Mouse (Mus musculus) spleen, adult 2 months (tissue): ENCODE data around the gene Skiv2l. TPM values are rescaled to one million over a fixed set of nuclear protein-coding genes. Genes with fewer than 3 reads are reported as not detected.

ENCODE experiments used
- DNase-seq, 2 experiments: peaks; one replicate each; pipeline versions ENCODE4 v3.0.0 to v3.0.0-alpha.2; 2012 to 2021; ENCODE audit warnings: low spot score in 2 of 2, low read depth in 1 of 2
- H3K27ac ChIP-seq: fragments of 200-500 bp; 2 replicates; pipeline ENCODE4 v1.5.1; 2012; ENCODE audit warnings: low read length, inconsistent platforms; ENCODE audit not compliant: insufficient read depth
- H3K27me3 ChIP-seq: fragments of 200-500 bp; 2 replicates; pipeline ENCODE4 v1.6.1; 2012; ENCODE audit warnings: mild to moderate bottlenecking, moderate library complexity, low read length, inconsistent platforms; ENCODE audit not compliant: control insufficient read depth, insufficient read depth
- H3K36me3 ChIP-seq: fragments of 200-500 bp; 2 replicates; pipeline ENCODE4 v1.6.1; 2012; ENCODE audit warnings: mild to moderate bottlenecking, low read length, inconsistent platforms; ENCODE audit not compliant: control insufficient read depth, insufficient read depth
- H3K4me1 ChIP-seq: fragments of 200-500 bp; 2 replicates; pipeline ENCODE4 v1.6.1; 2011; ENCODE audit warnings: inconsistent platforms; ENCODE audit not compliant: control insufficient read depth, insufficient read depth, insufficient read length
- H3K4me3 ChIP-seq: fragments of 200-500 bp; 2 replicates; pipeline ENCODE4 v1.5.1; 2011; ENCODE audit warnings: mild to moderate bottlenecking, inconsistent platforms; ENCODE audit not compliant: insufficient read depth, insufficient read length; ENCODE audit errors: extremely low read depth
- CTCF ChIP-seq: fragments of 200-500 bp; IDR thresholded peaks from 2 replicates; pipeline ENCODE4 v1.5.1; 2011; ENCODE audit warnings: mild to moderate bottlenecking, inconsistent platforms; ENCODE audit not compliant: insufficient read depth, insufficient read length, insufficient replicate concordance; ENCODE audit errors: extremely low read depth
- POLR2A ChIP-seq: fragments of 200-500 bp; IDR thresholded peaks from 2 replicates; pipeline ENCODE4 v1.6.1; 2011; ENCODE audit warnings: low read depth, low read length, inconsistent platforms
- WGBS: fragments of 180-500 bp; shearing (Covaris S2); methylation state at CpG from one replicate; pipeline ENCODE4 v1.1.7; 2018; 5-methylcytosine and 5-hydroxymethylcytosine counted together
- polyA plus RNA-seq: library from polyadenylated mRNA; depleted of rRNA; stranded (reverse); fragments of >200 nt; gene quantifications from 2 replicates; pipeline ENCODE4 v1.2.3, GENCODE M21; 2012

The Skiv2l gene
- polyA plus RNA-seq, 1 experiment, result 81.7 TPM

DNA sequence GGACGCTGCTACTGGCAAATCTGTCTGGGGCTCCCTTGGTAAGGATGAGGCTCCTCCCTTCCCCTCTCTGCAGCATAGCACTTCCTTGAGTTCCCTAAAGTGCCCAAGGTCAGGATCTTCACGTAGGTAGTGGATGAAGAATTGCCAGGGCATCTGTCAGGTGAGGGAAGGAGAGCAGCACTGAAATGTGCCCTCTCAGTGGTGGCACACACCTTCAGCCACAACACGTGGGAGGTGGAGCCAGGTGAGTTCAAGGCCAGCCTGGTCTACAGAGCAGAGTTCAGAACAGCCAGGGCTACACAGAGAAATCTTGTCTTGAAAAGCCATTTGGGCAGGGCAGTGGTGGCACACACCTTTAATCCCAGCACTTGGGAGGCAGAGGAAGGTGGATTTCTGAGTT is 4.8 kb upstream of the Skiv2l start:
- no peak for TF ChIP-seq CTCF
- TF ChIP-seq POLR2A, result no peak
- Histone ChIP-seq H3K4me1 (peaks cover 7% of the 10 kb centered on the region; the same call in 1 of the 2 replicates), H3K27me3 (no peaks in the 10 kb centered on the region), H3K36me3 (peaks cover 12% of the 10 kb centered on the region), H3K27ac (no peak overlapping the region), H3K4me3 (no peak overlapping the region)
- 88% methylated on average over 3 of the region's 3 CpGs for WGBS
- no peak for DNase-seq

DNA sequence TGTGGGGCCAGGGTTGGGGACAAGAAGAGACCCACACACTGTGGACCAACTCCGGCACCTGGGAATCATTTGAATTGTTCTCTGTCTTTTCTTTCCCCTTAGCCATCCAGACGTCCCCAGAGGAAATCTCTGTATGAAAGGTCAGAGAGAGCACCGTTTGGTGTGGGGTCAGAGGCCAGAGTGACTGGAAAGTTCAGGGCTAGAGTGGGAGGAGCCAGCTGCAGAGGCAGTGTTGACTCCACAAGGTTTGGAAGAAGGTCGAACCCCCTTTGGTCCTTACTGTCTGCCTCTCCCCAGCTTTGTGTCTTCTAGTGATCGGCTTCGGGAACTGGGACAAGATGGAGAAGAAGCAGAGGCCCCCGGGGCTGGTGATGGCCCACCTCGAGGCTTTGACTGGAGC is 3.5 kb upstream of the Skiv2l start:
- 91% methylated on average over 8 of the region's 8 CpGs for WGBS
- TF ChIP-seq CTCF (no peak), POLR2A (no peak)
- no peaks in the 10 kb centered on the region for H3K27me3 ChIP-seq
- H3K4me3 ChIP-seq, result no peak overlapping the region
- H3K4me1 ChIP-seq, result peaks cover 12% of the 10 kb centered on the region; the same call in 1 of the 2 replicates
- no peak overlapping the region for H3K27ac ChIP-seq
- H3K36me3 ChIP-seq, result peaks cover 12% of the 10 kb centered on the region
- DNase-seq, result no peak

DNA sequence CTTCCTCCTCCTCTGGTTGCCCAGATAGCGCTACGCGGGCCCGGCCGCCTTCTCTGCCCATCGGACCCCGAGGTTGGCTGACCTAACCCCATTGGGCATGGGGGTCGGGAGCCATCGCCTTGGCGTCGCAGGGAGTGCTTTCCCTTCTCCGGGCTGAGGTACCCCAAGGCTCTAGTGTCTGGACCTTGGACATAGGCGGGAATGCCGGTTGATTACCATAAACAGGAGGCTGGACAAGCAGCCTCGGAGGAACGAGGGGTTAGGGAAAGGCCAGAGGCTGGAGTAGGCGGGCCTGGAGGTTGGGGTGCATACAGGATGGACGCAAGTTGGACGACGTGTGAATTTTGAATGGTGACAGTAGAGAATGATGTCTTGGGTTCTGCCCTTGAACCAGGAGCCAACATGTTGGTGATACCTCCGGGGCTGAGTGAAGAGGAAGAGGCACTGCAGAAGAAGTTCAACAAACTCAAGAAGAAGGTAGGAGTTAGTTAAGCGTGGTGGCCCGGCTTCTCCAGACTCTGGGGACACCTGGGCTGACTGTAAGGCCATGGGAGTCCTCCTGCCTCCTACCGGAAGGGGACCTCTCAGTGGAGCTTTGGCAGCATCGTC is 611 bp upstream of the Skiv2l start:
- Histone ChIP-seq H3K27ac (peak overlapping the region; percentile 56; the same call in 1 of the 2 replicates), H3K27me3 (no peaks in the 10 kb centered on the region), H3K4me3 (peak overlapping the region; percentile 79), H3K36me3 (peaks cover 33% of the 10 kb centered on the region), H3K4me1 (peaks cover 12% of the 10 kb centered on the region; the same call in 1 of the 2 replicates)
- TF ChIP-seq POLR2A (no peak), CTCF (no peak)
- WGBS, result 1% methylated on average over 24 of the region's 25 CpGs
- no peak for DNase-seq

DNA sequence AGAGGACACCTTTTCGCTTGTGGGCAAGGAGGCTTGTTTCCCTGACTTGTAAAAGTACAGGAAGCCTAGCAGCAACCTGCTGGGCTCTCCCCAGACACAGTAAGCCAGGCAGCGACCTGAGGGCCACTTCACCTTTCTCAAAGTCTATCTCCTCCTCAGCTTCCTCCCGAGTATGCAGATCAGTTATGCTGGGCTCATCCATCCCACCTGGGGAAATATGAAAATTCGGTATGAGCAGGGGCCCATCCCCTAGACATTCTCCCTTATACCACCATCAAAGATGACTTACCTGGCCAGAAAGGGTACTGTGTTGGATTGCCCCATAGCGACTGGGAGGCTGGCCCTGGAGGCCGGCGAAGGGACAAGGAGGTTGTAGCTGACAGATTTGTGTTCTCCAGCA is 2.4 kb downstream of the Skiv2l start:
- WGBS, result 94% methylated on average over 7 of the region's 7 CpGs
- Histone ChIP-seq H3K36me3 (peaks cover 32% of the 10 kb centered on the region), H3K4me3 (no peak overlapping the region), H3K27ac (no peak overlapping the region), H3K4me1 (peaks cover 12% of the 10 kb centered on the region; the same call in 1 of the 2 replicates), H3K27me3 (no peaks in the 10 kb centered on the region)
- TF ChIP-seq POLR2A (no peak), CTCF (no peak)
- no peak for DNase-seq

DNA sequence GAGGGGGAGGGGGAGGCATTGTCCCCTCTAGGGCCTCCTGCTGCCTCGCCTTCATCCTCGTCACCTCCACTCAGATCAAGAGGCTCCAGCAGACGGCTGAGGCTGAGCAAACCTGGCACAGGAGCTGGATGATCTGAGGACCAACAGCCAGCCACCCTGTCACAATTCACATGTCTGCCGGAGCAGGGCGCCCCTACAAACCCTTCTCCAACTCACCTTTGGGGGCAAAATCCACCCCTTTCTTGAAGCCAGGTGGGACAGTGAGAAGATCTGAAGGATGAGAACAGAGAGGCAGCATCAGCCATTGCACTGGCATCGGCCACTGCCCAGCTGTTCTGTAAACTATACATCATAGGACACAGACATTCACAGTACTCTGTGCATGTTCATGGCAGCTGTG is 2.8 kb downstream of the Skiv2l start:
- no peak for DNase-seq
- no peak overlapping the region for H3K4me3 ChIP-seq
- WGBS, result 89% methylated on average over 6 of the region's 6 CpGs
- no peak overlapping the region for H3K27ac ChIP-seq
- peaks cover 12% of the 10 kb centered on the region; the same call in 1 of the 2 replicates for H3K4me1 ChIP-seq
- H3K36me3 ChIP-seq, result peaks cover 32% of the 10 kb centered on the region
- TF ChIP-seq CTCF (no peak), POLR2A (no peak)
- H3K27me3 ChIP-seq, result no peaks in the 10 kb centered on the region

DNA sequence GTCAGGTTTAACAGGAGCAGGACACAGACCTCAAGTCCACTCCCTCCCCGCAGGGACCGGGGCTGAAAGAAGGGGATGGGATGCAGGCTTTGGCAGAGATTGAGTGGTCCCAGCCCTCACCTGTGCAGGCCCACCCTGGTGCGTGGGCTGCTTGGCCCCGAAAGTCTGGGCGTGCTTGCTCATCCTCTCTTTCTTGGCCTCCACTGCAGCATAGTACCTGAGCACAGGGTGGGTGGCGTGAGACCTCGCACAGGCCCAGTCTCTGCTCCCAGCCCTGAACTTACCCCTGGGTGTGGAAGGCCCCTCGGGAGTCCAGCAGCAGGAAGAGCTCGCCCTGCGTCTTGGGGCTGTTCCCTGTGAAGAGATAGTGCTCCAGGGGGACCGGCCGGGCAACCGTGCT is 5.1 kb downstream of the Skiv2l start:
- 94% methylated on average over 13 of the region's 13 CpGs for WGBS
- DNase-seq, result no peak
- H3K27me3 ChIP-seq, result no peaks in the 10 kb centered on the region
- peaks cover 4% of the 10 kb centered on the region; the same call in 1 of the 2 replicates for H3K4me1 ChIP-seq
- H3K27ac ChIP-seq, result no peak overlapping the region
- peaks cover 48% of the 10 kb centered on the region for H3K36me3 ChIP-seq
- no peak overlapping the region for H3K4me3 ChIP-seq
- no peak for TF ChIP-seq CTCF
- no peak for TF ChIP-seq POLR2A

DNA sequence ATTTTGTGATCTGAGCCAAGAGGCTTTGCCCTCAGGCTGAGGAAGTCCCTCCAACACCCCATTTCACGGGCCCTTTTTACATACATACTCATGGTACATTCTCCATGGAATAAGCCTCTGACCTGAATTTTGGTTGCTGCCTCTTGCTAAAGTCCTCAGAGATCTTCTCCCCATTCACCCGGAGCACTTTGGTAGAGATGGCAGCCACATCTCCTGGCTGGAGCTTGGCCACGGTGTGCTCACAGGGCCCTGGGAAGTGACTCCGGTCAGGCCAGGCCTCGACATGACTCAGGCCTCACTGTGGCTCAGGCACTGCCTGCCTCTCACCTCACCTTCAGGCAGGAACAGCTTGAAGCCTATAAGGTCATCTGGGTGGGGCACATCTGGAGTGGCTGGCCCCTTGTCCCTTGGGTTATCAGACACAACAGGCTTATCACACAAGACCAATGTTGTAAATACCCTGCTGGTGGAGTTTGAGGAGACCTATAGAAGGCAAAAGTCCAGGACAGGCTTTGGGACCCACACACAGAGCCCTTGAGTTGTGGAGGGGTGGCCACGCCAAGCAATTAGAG is 9.2 kb downstream of the Skiv2l start:
- no peak overlapping the region for H3K4me3 ChIP-seq
- H3K36me3 ChIP-seq, result peaks cover 33% of the 10 kb centered on the region
- WGBS, result 90% methylated on average over 6 of the region's 6 CpGs
- no peaks in the 10 kb centered on the region for H3K27me3 ChIP-seq
- DNase-seq, result no peak
- no peak overlapping the region for H3K27ac ChIP-seq
- H3K4me1 ChIP-seq, result peaks cover 13% of the 10 kb centered on the region
- TF ChIP-seq POLR2A (no peak), CTCF (no peak)
